Mouse (Mus musculus) adrenal gland, postnatal 14 days (tissue): Measurements from ENCODE around the gene Inpp5f. TPM values are rescaled to one million over a fixed set of nuclear protein-coding genes. Genes with fewer than 3 reads are reported as not detected.

Source experiments
- DNase-seq: peaks from one replicate; pipeline ENCODE4 v3.0.0; 2021; ENCODE audit warnings: mixed read lengths
- total RNA-seq: library from RNA; stranded (reverse); gene quantifications from 2 replicates; pipeline ENCODE4 v1.2.3, GENCODE M21; 2021

Gene Inpp5f
- total RNA-seq, 1 experiment from 2014 or later = 18.7 TPM

GRCm38 (mm10) chr7:128739462-128740277, 128.5 kb downstream of the Inpp5f start:
- peak; percentile 78 for DNase-seq

- peak; percentile 99 for DNase-seq
Observed at GRCm38 (mm10) chr7:128740334-128740733, 129.2 kb downstream of the Inpp5f start, which contains the start of gene Mcmbp. TSS of gene Mcmbp (minus strand) at chr7:128740495.

- no peak for DNase-seq
Observed at GRCm38 (mm10) chr7:128743898-128744297, 132.8 kb downstream of the Inpp5f start.

DNA sequence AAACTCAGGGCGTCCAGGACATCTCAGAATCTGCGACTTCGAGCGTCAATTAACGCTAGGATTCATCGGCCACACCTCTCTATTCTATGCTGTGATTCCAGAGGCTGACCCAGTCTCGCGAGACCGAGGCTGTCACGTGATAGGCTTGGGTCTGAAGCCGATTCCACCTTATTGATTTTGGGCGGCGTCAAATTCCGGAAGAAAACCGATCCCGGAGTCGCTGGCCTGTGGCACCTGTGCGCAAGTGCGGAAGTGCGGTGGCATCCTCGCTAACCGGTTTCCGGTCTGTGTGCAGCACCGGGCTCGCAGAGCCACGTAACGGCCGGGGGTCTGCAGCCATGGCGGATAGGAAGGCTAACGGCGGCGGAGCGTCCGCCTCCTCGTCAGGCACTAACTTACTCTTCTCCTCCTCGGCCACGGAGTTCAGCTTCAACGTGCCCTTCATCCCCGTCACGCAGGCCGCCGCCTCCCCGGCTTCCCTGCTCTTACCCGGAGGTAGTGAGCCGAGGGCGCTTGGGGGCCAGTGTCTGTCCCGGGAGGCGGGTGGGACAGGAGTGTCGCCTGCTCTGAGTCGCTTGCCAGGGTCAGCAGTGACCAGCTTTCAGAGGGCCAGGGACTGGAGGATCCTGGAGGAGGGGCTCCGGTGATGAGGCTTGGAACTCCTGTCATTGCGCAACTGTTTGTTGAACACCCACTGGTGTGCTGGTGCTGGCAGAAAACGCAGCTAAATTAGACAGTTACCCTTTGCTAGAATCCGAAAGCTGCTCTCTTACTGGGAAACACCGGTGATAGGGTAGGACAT, 133.8 kb downstream of the Inpp5f start, which contains the start of gene Sec23ip:
Sec23ip (plus strand) TSS at position 260 of the 802 bp plus-strand sequence.
- DNase-seq = peak; percentile 98

Other genes with a start within 250 kb of the Inpp5f start
- 14.4 and 22.4 TPM in 2 replicates for gene Rgs10, start 192.6 kb upstream of the Inpp5f start, total RNA-seq
- gene Tial1, start 149.6 kb upstream of the Inpp5f start, total RNA-seq = 92.5 and 95.3 TPM in 2 replicates
- 129 and 192 TPM in 2 replicates for gene Bag3, start 87.7 kb upstream of the Inpp5f start, total RNA-seq
- gene Mcmbp, start 129.2 kb downstream of the Inpp5f start, total RNA-seq = 41.9 and 42.2 TPM in 2 replicates
- 38.2 and 40.8 TPM in 2 replicates for gene Sec23ip, start 133.6 kb downstream of the Inpp5f start, total RNA-seq